Mouse (Mus musculus) olfactory bulb, adult 2 months (tissue): ENCODE data around the gene Zfp46.

ENCODE experiments used
- CTCF ChIP-seq: fragments of 200-500 bp; IDR thresholded peaks from 2 replicates; pipeline ENCODE4 v1.5.1; 2012; ENCODE audit warnings: low read depth, mild to moderate bottlenecking, low read length, moderate library complexity; ENCODE audit not compliant: insufficient read depth
- POLR2A ChIP-seq: fragments of 200-500 bp; IDR thresholded peaks from 2 replicates; pipeline ENCODE4 v1.6.1; 2012; ENCODE audit warnings: mild to moderate bottlenecking, low read depth, low read length, moderate library complexity; ENCODE audit not compliant: insufficient read depth

GRCm38 (mm10) chr4:136245681-136246080 lies 38.8 kb upstream of the Zfp46 start:
- TF ChIP-seq POLR2A (no peak), CTCF (no peak)
